Comparison of ENCODE assay signal across 8 mouse cellular contexts in the genomic region with DNA sequence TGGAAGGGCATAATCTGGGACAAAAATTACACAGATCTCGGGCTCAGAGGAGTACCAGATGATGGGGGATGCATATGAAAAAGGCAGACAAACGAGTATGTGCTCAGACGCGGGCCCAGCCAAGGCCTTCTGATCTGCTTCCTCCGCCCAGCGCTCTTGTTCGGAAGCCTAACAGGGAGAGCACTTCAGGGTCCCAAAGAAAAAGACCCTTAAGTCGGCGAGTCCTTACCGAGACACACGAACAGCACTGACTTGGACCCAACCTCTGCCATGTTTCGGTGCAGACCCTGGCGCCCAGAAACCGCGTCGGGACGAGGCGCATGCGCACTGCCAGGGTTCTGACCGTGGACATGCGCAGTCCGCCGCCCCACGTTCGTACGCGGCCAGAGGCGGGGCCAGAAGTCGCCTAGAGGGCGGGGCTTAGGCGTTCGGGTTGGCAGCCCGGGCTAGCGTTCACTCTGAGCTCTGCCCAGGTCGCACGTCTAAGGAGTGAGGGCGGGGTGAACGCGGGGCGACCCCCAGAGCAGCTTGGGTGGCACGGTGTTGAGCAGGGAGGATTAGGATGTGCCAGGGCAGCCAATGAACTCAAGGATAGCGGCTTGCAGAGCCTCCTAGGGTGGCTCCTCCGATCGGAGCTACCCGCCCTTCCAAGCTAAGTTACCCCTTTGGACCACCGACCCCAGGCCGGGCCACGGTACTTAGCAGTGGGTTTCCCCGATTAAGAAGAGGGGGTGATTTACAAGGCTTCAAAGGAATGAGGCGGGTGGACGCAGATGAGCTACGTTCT. TPM values are rescaled to one million over a fixed set of nuclear protein-coding genes. Genes with fewer than 3 reads are reported as not detected.
DNase-seq lines count a peak whose midpoint lies in the region; ATAC-seq and TF ChIP-seq lines count a peak whose summit lies in the region.

A gene (minus strand): TSS at position 329 of the 787 bp plus-strand sequence.
A gene (plus strand): TSS at position 408 of the 787 bp plus-strand sequence.

- H3K4me3 ChIP-seq in cortical plate, adult 2 months (ENCODE audit: insufficient read depth, low read length): peak within 1 kb of the TSS; percentile 83

- peaks cover 6% of the 10 kb centered on the region for H3K4me1 ChIP-seq in cortical plate, adult 2 months (ENCODE audit: control insufficient read depth, insufficient read depth, low read length)

- peak; percentile 97 for DNase-seq in gastrocnemius, postnatal 10 days
- DNase-seq in left cerebral cortex, postnatal 10 days (ENCODE audit: extremely low spot score in 1 of 2, low spot score in 2 of 2): peak; percentile 92 to 95
- peak; percentile 97 for DNase-seq in right cerebral cortex, postnatal 25 days
- peak; percentile 93 to 95 for DNase-seq in urinary bladder, postnatal 4 days (ENCODE audit: low spot score in 2 of 2)

- no peak for TF ChIP-seq CTCF in cortical plate, adult 2 months (IDR thresholded peaks at IDR 0.05; ENCODE audit: extremely low read depth, insufficient read depth, low read length)

- intact Hi-C loops in left cerebral cortex, postnatal 10 days (cut with DNase I): no loop called here

- peak; percentile 82 for TF ChIP-seq POLR2A in cortical plate, adult 2 months (IDR thresholded peaks at IDR 0.05; ENCODE audit: extremely low read depth, insufficient read depth, low read length)

- H3K27ac ChIP-seq in cortical plate, adult 2 months (ENCODE audit: insufficient read depth, low read length): no peak within 1 kb of the TSS

- peak; percentile 94 for ATAC-seq in activated CD4-positive, CD25-positive, alpha-beta regulatory T cell, adult 4 months
- ATAC-seq in inflammation-experienced regulatory T-cells, adult 6 months: peak; percentile 92
- peak; percentile 91 for ATAC-seq in megakaryocyte-erythroid progenitor cell, adult 5-6 weeks (replicated peaks; ENCODE audit: low FRiP score, low TSS enrichment, poor library complexity, severe bottlenecking)

RNA-seq across cellular contexts. Expression of the first gene that starts in this region (rescaled TPM):
- 100 to 1,000 TPM in 1 of 2 experiments, 10 to 100 TPM in 1; 94.4 to 106 TPM for polyA plus RNA-seq in activated CD4-positive, CD25-positive, alpha-beta regulatory T cell, adult 4 months (2017; shearing (Covaris generic))
- polyA plus RNA-seq in cortical plate, adult 2 months (2012; rRNA removed): 19.8 and 21.1 TPM in 2 replicates
- total RNA-seq in gastrocnemius, postnatal 10 days (2021): 10 to 100 TPM; 41.4 to 49.6 TPM
- 100 to 1,000 TPM in 1 of 3 experiments, 10 to 100 TPM in 2; 82.3 to 118 (median 93.2) TPM for polyA plus RNA-seq in inflammation-experienced regulatory T-cells, adult 6 months (2017; shearing (Covaris generic))
- total RNA-seq in left cerebral cortex, postnatal 10 days (2021): 10 to 100 TPM; 49.7 to 52.4 TPM
- 85.7 and 114 TPM in 2 replicates for total RNA-seq in megakaryocyte-erythroid progenitor cell, adult 5-6 weeks (2014; fragmentation: Nextera tagmentation)
- 124 and 143 TPM in 2 replicates for total RNA-seq in megakaryocyte-erythroid progenitor cell, adult 5-6 weeks (2017)

RNA-seq across cellular contexts. Expression of the second gene that starts in this region (rescaled TPM):
- under 1 TPM; 0.37 to 0.88 TPM for polyA plus RNA-seq in activated CD4-positive, CD25-positive, alpha-beta regulatory T cell, adult 4 months (2017; shearing (Covaris generic))
- 8.7 and 9.3 TPM in 2 replicates for polyA plus RNA-seq in cortical plate, adult 2 months (2012; rRNA removed)
- total RNA-seq in gastrocnemius, postnatal 10 days (2021): 1 to 10 TPM; 1.9 to 2.7 TPM
- 1 to 10 TPM in 1 of 3 experiments, under 1 TPM in 2; 0.32 to 1.8 (median 0.82) TPM for polyA plus RNA-seq in inflammation-experienced regulatory T-cells, adult 6 months (2017; shearing (Covaris generic))
- total RNA-seq in left cerebral cortex, postnatal 10 days (2021): 10 to 100 TPM; 20.4 to 21.5 TPM
- 1.2 and 6.5 TPM in 2 replicates for total RNA-seq in megakaryocyte-erythroid progenitor cell, adult 5-6 weeks (2014; fragmentation: Nextera tagmentation)
- total RNA-seq in megakaryocyte-erythroid progenitor cell, adult 5-6 weeks (2017): 1.1 and 1.3 TPM in 2 replicates
